Mouse (Mus musculus) adrenal gland, postnatal 4 days (tissue): ENCODE results near the gene Rfpl4. TPM values are rescaled to one million over a fixed set of nuclear protein-coding genes. Genes with fewer than 3 reads are reported as not detected.
"Not testable (repeated sequence)": the region's sequence is repeated elsewhere in the genome, so short reads cannot be mapped to it uniquely, and the experiment has no call there.

Source experiments
- DNase-seq, 2 experiments: peaks; one replicate each; pipeline ENCODE4 v3.0.0; 2021 to 2022; ENCODE audit warnings: low spot score in 2 of 2, mixed read lengths in 2 of 2
- microRNA-seq: library from miRNA; unstranded; fragments of <30 nt; microRNA quantifications from one replicate; pipeline ENCODE4 v1.2.0, GENCODE M21; 2021
- total RNA-seq, 2 experiments: library from RNA; stranded (reverse); gene quantifications; 2 replicates each; pipeline ENCODE4 v1.2.3; 2021

The Rfpl4 gene
- total RNA-seq, 2 experiments from 2014 or later: not detected

- no peak for DNase-seq
Observed at GRCm38 (mm10) chr7:5081241-5081640, 35.5 kb downstream of the Rfpl4 start.

DNA sequence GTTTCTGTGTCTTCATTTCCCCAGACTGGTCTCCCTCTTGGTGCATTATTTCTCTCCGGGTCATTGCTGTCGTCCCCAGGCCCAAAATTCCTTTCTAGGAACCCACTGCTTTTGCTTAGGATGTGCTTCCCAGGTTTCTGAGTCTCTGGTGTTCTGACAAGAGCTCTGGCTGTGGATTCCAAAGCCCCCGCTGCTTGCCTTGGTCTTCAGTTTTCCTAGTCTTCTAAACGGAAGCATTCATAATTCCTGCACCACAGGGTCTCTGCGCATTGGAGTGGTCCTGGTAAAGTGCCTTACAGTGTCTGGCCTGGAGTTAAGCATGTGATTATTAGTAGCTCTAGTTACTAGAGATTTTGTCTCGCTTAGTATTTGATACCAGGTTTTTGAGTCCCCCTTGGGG lies 35.9 kb downstream of the Rfpl4 start:
- no peak for DNase-seq

- peak; percentile 90 to 91 for DNase-seq
Observed at GRCm38 (mm10) chr7:5080010-5080751, 36.6 kb downstream of the Rfpl4 start, which contains the start of gene Epn1. Gene Epn1, plus strand, starts transcription at chr7:5080235.

- DNase-seq: not testable (repeated sequence)
Observed at GRCm38 (mm10) chr7:5079365-5080009, 37.3 kb downstream of the Rfpl4 start.

GRCm38 (mm10) chr7:5076931-5077330 lies 39.8 kb downstream of the Rfpl4 start:
- no peak for DNase-seq

GRCm38 (mm10) chr7:5074984-5075383 lies 41.8 kb downstream of the Rfpl4 start:
- DNase-seq: no peak

DNA sequence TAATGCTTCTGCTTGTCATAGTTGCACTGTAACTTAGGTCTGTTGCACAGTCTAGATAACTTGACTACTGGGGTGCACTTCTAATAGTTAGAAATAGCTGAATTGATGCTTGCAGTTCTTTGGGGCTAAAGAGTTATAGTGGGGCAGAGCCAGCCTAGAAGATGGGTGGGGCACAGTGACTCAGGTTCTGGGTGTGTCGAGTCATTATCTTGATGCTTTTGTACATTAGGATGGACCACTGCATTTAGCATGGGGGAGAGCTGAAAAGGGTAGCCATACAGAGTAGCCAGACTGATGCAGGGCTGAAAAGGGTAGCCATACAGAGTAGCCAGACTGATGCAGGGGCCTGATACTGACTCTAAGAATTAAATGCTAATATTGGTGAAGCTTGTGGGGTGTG lies 43.2 kb downstream of the Rfpl4 start:
- no peak for DNase-seq

DNA sequence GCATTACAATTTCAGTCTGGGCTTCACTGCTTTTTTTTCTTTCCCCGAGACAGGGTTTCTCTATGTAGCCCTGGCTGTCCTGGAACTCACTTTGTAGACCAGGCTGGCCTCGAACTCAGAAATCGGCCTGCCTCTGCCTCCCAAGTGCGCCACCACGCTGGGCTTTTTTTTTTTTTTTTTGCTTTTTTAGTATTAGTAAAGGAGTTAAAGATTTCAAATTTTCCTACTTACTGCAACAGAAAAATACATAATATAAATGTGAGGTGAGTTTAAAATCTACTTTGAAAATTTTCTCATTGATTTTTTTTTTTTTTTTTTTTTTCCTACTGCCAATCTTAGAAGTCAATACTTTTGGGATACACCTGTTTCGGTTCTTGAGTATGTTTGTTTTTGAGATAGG lies 51.9 kb downstream of the Rfpl4 start:
- no peak for DNase-seq

GRCm38 (mm10) chr7:5062360-5063001 lies 54.3 kb downstream of the Rfpl4 start:
- peak in 1 of 2 experiments; percentile 50 for DNase-seq

DNA sequence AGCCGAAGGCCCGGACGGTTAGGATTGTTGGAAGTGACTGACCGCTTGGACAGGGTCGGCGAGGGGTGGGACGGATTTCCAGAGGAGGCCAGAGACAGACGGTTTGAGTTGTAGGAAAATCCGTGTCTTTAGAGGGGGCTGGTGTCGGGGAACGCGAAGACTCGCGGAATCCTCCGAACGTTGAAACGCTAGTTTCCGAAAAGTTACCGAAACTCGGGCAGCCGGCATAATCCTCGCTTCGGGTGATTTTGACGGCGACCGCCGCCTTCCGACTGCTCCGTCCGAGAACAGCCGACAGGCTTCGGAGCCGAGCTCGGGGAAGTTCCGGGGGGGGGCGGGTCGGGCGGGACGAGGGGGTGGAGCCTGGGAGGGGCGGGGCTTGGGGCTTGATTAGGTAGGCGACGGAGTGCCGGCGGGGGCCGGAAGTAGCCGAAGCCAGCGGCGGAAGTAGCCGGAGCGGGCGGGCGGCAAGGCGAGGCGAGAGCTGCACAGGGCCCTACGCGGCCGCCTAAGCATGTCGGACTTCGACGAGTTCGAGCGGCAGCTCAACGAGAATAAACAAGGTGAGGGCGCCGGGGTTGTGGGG lies 54.9 kb downstream of the Rfpl4 start, which contains the start of gene U2af2:
Gene U2af2 (plus strand): TSS at position 370 of the 586 bp plus-strand sequence.
- peak; percentile 89 for DNase-seq

DNA sequence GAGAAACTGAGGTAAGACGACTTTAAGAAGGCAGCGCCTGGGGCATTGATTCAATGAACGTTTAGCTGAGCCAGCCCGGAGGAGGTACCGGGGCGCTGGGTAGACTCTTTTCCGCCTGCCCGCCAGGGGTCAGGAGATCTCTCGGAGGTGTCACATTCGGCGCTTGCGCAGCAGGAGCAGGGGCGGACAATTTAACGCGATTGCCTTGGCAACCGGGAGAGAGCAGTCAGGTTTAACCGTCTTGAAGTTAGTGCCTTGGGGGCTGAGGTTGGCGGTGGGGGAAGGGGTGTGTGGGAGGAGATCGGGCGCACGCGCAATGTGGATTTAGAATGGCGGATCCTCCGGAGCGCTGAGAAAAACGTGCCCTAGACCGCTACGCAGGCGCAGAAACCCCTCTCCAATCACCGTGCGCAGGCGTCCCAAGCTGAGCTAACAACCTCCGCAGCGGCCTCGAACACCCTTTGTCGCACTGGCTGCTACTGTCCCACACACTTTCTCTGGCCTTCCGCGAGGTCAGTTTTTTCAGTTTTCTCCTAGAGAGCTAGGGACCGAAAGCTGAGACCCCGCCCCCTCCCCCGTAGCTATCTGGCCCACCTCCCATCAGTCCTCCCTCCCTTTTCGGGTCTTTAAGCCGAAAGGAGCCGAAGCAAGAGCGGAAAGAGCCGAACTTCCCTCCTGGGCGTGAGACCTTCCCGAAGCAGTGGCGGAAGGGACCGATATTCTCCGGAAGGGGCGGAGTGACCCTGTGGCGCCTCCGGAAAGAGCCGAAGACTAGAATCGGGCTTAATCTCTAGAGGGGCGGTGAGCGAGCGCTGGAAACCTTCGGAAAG lies 55.6 kb downstream of the Rfpl4 start:
- peak; percentile 92 to 95 for DNase-seq

- DNase-seq: peak in 1 of 2 experiments; percentile 47
Observed at GRCm38 (mm10) chr7:5060239-5060731, 56.5 kb downstream of the Rfpl4 start.

Small RNAs within 50 kb of the gene (microRNA-seq; reads per million reads assigned to microRNA genes)
- 1.3 reads per million for gene Gm26217

Other genes starting within 250 kb of the Rfpl4 start
- 10 to 100 TPM; 11.6 to 16.4 TPM for gene Isoc2b, start 246.7 kb downstream of the Rfpl4 start, total RNA-seq
- gene Isoc2a, start 239.8 kb downstream of the Rfpl4 start, total RNA-seq: 10 to 100 TPM; 22.6 to 22.8 TPM
- gene Gm36210, start 210.4 kb downstream of the Rfpl4 start, total RNA-seq: under 1 TPM in 1 of 2 experiments, not detected in 1; 0.39 TPM
- gene Zfp628, start 201.7 kb downstream of the Rfpl4 start, total RNA-seq: 10 to 100 TPM; 24.4 to 26.9 TPM
- 10 to 100 TPM in 1 of 2 experiments, 1 to 10 TPM in 1; 9.9 to 10.1 TPM for gene Nat14, start 194.9 kb downstream of the Rfpl4 start, total RNA-seq
- 10 to 100 TPM; 11.8 to 12.1 TPM for gene Ssc5d, start 191.2 kb downstream of the Rfpl4 start, total RNA-seq
- under 1 TPM; 0.50 to 0.90 TPM for gene Sbk2, start 152.5 kb downstream of the Rfpl4 start, total RNA-seq
- under 1 TPM; 0.20 to 0.28 TPM for gene Sbk3, start 145.8 kb downstream of the Rfpl4 start, total RNA-seq
- gene Zfp579, start 120.8 kb downstream of the Rfpl4 start, total RNA-seq: 10 to 100 TPM; 34.1 to 35.2 TPM
- gene Zfp524, start 102.5 kb downstream of the Rfpl4 start, total RNA-seq: 10 to 100 TPM; 10.6 to 11.1 TPM
- 10 to 100 TPM; 39.6 to 40.5 TPM for gene Fiz1, start 102.3 kb downstream of the Rfpl4 start, total RNA-seq
- not detected for gene Gm44973, start 101.5 kb downstream of the Rfpl4 start, total RNA-seq
- gene Zfp865, start 96.6 kb downstream of the Rfpl4 start, total RNA-seq: 10 to 100 TPM; 40.1 to 41.8 TPM
- gene Ccdc106, start 96.4 kb downstream of the Rfpl4 start, total RNA-seq: 1 to 10 TPM; 2.7 to 4.4 TPM
- gene 4632433K11Rik, start 82.8 kb downstream of the Rfpl4 start, total RNA-seq: not detected
- gene Zfp784, start 78.5 kb downstream of the Rfpl4 start, total RNA-seq: 1 to 10 TPM; 7.0 to 7.1 TPM
- 10 to 100 TPM; 19.9 to 23.6 TPM for gene Zfp580, start 65.4 kb downstream of the Rfpl4 start, total RNA-seq
- 100 to 1,000 TPM; 207 to 230 TPM for gene U2af2, start 54.8 kb downstream of the Rfpl4 start, total RNA-seq
- gene Epn1, start 36.7 kb downstream of the Rfpl4 start, total RNA-seq: 100 to 1,000 TPM; 166 to 167 TPM
- gene Rasl2-9, start 9.0 kb upstream of the Rfpl4 start, total RNA-seq: 1 to 10 TPM in 1 of 2 experiments, under 1 TPM in 1; 0.82 to 1.0 TPM
- gene Vmn1r55, start 32.7 kb upstream of the Rfpl4 start, total RNA-seq: not detected
- not detected for gene Vmn1r56, start 79.8 kb upstream of the Rfpl4 start, total RNA-seq
- not detected for gene Vmn1r57, start 101.5 kb upstream of the Rfpl4 start, total RNA-seq
- gene Gm5065, start 233.6 kb upstream of the Rfpl4 start, total RNA-seq: not detected
- not detected for gene Nlrp2, start 234.1 kb upstream of the Rfpl4 start, total RNA-seq